Mouse (Mus musculus): ENCODE measurements around the gene Npcd. TPM values are rescaled to one million over a fixed set of nuclear protein-coding genes. Genes with fewer than 3 reads are reported as not detected.

The Npcd gene
- polyA plus RNA-seq, 1 experiment from 2014 or later: 2.1 TPM

GRCm38 (mm10) chr15:79755176-79755575 is 78.9 kb downstream of the Npcd start:
- CTCF ChIA-PET: interaction anchor here (1.0 kb wide), 1 partner anchor 75 kb away, joined by 3 read pairs; no protein-coding TSS in a partner anchor
- DNase-seq (ENCODE audit: low read depth, low spot score): no peak
- POLR2A ChIA-PET: no interaction called here
- H3K27me3 ChIP-seq: no peaks in the 10 kb centered on the region
- ATAC-seq: no peak
- in situ Hi-C loops (cut with MboI; ENCODE audit: low pct_unique_long_range_greater_than_20kb): no loop called here
- TF ChIP-seq CTCF (IDR thresholded peaks at IDR 0.05): no peak

GRCm38 (mm10) chr15:79753873-79754272 is 80.2 kb downstream of the Npcd start:
- ATAC-seq: no peak
- POLR2A ChIA-PET: no interaction called here
- in situ Hi-C loops (cut with MboI; ENCODE audit: low pct_unique_long_range_greater_than_20kb): no loop called here
- CTCF ChIA-PET: interaction anchor here (0.8 to 2.8 kb wide), 8 partner anchors 9 to 187 kb away, joined by 3 to 16 read pairs (median 4); partner anchors contain the start of gene Sun2
- DNase-seq (ENCODE audit: low read depth, low spot score): no peak
- H3K27me3 ChIP-seq: no peaks in the 10 kb centered on the region
- TF ChIP-seq CTCF (IDR thresholded peaks at IDR 0.05): no peak

- ATAC-seq (no peak), DNase-seq (ENCODE audit: low read depth, low spot score) (no peak)
- no peak for TF ChIP-seq CTCF (IDR thresholded peaks at IDR 0.05)
- ChIA-PET POLR2A (no interaction called here), CTCF (interaction anchor here (0.9 to 2.8 kb wide), 11 partner anchors 9 to 187 kb away, joined by 3 to 16 read pairs (median 5); partner anchors contain the start of gene Sun2)
- no peaks in the 10 kb centered on the region for H3K27me3 ChIP-seq
- in situ Hi-C loops (cut with MboI; ENCODE audit: low pct_unique_long_range_greater_than_20kb): no loop called here
These were observed 80.7 kb downstream of the Npcd start for GRCm38 (mm10) chr15:79753420-79753752.

GRCm38 (mm10) chr15:79752742-79753419 is 81.2 kb downstream of the Npcd start:
- no peaks in the 10 kb centered on the region for H3K27me3 ChIP-seq
- ChIA-PET POLR2A (interaction anchor here (1.5 kb wide), 1 partner anchor 22 kb away, joined by 6 read pairs; no protein-coding TSS in a partner anchor), CTCF (interaction anchor here (0.9 to 2.8 kb wide), 12 partner anchors 10 to 188 kb away, joined by 3 to 16 read pairs (median 4); partner anchors contain the start of gene Sun2)
- ATAC-seq: peak; percentile 68
- in situ Hi-C loops (cut with MboI; ENCODE audit: low pct_unique_long_range_greater_than_20kb): no loop called here
- DNase-seq (ENCODE audit: low read depth, low spot score): no peak
- TF ChIP-seq CTCF (IDR thresholded peaks at IDR 0.05): no peak

GRCm38 (mm10) chr15:79751772-79752171 is 82.3 kb downstream of the Npcd start:
- in situ Hi-C loops (cut with MboI; ENCODE audit: low pct_unique_long_range_greater_than_20kb): no loop called here
- no peak for DNase-seq (ENCODE audit: low read depth, low spot score)
- ATAC-seq: no peak
- no peaks in the 10 kb centered on the region for H3K27me3 ChIP-seq
- ChIA-PET POLR2A (interaction anchor here (0.6 to 1.5 kb wide), 2 partner anchors 23 to 253 kb away, joined by 4 to 6 read pairs; no protein-coding TSS in a partner anchor), CTCF (interaction anchor here (1.3 to 2.8 kb wide), 4 partner anchors 11 to 17 kb away, joined by 3 to 16 read pairs (median 7); no protein-coding TSS in a partner anchor)
- no peak for TF ChIP-seq CTCF (IDR thresholded peaks at IDR 0.05)

- ChIA-PET CTCF (no interaction called here), POLR2A (no interaction called here)
- ATAC-seq: no peak
- no peak for TF ChIP-seq CTCF (IDR thresholded peaks at IDR 0.05)
- H3K27me3 ChIP-seq: no peaks in the 10 kb centered on the region
- DNase-seq (ENCODE audit: low read depth, low spot score): no peak
- in situ Hi-C loops (cut with MboI; ENCODE audit: low pct_unique_long_range_greater_than_20kb): no loop called here
These were observed 83.8 kb downstream of the Npcd start for GRCm38 (mm10) chr15:79750266-79750665.

GRCm38 (mm10) chr15:79749162-79749561 is 84.9 kb downstream of the Npcd start:
- no peaks in the 10 kb centered on the region for H3K27me3 ChIP-seq
- DNase-seq (ENCODE audit: low read depth, low spot score): no peak
- CTCF ChIA-PET: interaction anchor here (1.4 kb wide), 1 partner anchor 192 kb away, joined by 4 read pairs; no protein-coding TSS in a partner anchor
- in situ Hi-C loops (cut with MboI; ENCODE audit: low pct_unique_long_range_greater_than_20kb): loop anchor here (10.0 kb wide), 1 partner anchor 336 kb away; no protein-coding TSS in a partner anchor
- no peak for TF ChIP-seq CTCF (IDR thresholded peaks at IDR 0.05)
- POLR2A ChIA-PET: no interaction called here
- ATAC-seq: no peak

- no peaks in the 10 kb centered on the region for H3K27me3 ChIP-seq
- TF ChIP-seq CTCF (IDR thresholded peaks at IDR 0.05): no peak
- in situ Hi-C loops (cut with MboI; ENCODE audit: low pct_unique_long_range_greater_than_20kb): loop anchor here (10.0 kb wide), 1 partner anchor 337 kb away; no protein-coding TSS in a partner anchor
- ATAC-seq (no peak), DNase-seq (ENCODE audit: low read depth, low spot score) (no peak)
- ChIA-PET POLR2A (no interaction called here), CTCF (interaction anchor here (1.4 kb wide), 1 partner anchor 193 kb away, joined by 4 read pairs; no protein-coding TSS in a partner anchor)
These were observed 86.0 kb downstream of the Npcd start for GRCm38 (mm10) chr15:79747998-79748397.

GRCm38 (mm10) chr15:79745883-79746282 is 88.2 kb downstream of the Npcd start:
- CTCF ChIA-PET: no interaction called here
- ATAC-seq (no peak), DNase-seq (ENCODE audit: low read depth, low spot score) (no peak)
- no peak for TF ChIP-seq CTCF (IDR thresholded peaks at IDR 0.05)
- no peaks in the 10 kb centered on the region for H3K27me3 ChIP-seq
- POLR2A ChIA-PET: no interaction called here
- in situ Hi-C loops (cut with MboI; ENCODE audit: low pct_unique_long_range_greater_than_20kb): loop anchor here (10.0 kb wide), 1 partner anchor 339 kb away; no protein-coding TSS in a partner anchor

- H3K27me3 ChIP-seq: no peaks in the 10 kb centered on the region
- POLR2A ChIA-PET: no interaction called here
- ATAC-seq (no peak), DNase-seq (ENCODE audit: low read depth, low spot score) (no peak)
- CTCF ChIA-PET: no interaction called here
- in situ Hi-C loops (cut with MboI; ENCODE audit: low pct_unique_long_range_greater_than_20kb): loop anchor here (10.0 kb wide), 1 partner anchor 339 kb away; no protein-coding TSS in a partner anchor
- TF ChIP-seq CTCF (IDR thresholded peaks at IDR 0.05): no peak
These were observed 88.7 kb downstream of the Npcd start for GRCm38 (mm10) chr15:79745312-79745711.

- H3K27me3 ChIP-seq: no peaks in the 10 kb centered on the region
- ChIA-PET CTCF (no interaction called here), POLR2A (no interaction called here)
- TF ChIP-seq CTCF (IDR thresholded peaks at IDR 0.05): no peak
- ATAC-seq: no peak
- in situ Hi-C loops (cut with MboI; ENCODE audit: low pct_unique_long_range_greater_than_20kb): loop anchor here (10.0 kb wide), 1 partner anchor 340 kb away; no protein-coding TSS in a partner anchor
- no peak for DNase-seq (ENCODE audit: low read depth, low spot score)
These were observed 89.3 kb downstream of the Npcd start for GRCm38 (mm10) chr15:79744742-79745141.

Data from Patski (cell line).